Mouse (Mus musculus) 3134 (cell line): ENCODE results near the gene Olfr221.
A peak's percentile ranks its signal among the peaks of the same experiment; 100 is the strongest.

ENCODE experiments used
- DNase-seq: peaks from one replicate; pipeline ENCODE4 v3.0.0-alpha.2; 2011; ENCODE audit warnings: low spot score; ENCODE audit not compliant: insufficient read length; ENCODE audit errors: extremely low read depth

Olfr221 gene

DNA sequence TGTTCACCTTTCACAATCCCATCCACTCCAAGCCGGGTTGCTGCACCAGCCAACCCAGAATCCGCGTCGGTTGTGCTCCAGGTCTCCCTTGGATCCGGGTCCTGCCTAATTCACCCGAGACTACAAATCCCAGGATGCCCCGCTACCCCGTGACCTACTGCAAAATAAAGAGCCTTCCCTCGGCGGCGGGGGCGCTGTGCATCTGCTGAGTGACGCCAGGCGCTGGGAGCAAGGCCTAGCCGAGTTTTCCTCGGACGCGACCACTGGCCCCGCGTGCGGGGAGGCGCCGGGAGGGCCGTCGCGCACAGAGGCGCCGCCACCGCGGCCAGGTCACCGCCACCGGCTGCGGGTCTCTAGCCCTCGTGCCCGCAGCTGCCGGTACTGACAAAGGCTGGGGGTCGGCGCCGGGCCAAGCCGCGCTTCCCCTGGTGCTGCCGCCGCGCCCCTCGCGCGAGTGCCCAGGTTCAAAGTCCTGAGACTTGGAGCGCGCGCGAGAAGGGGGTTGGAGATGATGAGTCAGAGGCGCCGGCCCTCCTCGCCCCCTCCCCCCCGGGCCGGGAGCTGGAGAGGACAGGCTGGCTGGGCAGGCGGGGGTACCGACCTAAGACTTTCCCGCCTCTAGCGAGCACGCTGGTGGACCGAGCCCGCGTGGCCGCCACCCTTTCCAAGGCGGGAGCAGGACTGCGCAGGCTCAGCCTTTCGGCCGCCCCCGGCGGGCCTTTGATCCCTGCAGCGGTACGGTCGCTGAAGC is 22.5 kb downstream of the Olfr221 start:
- DNase-seq: peak; percentile 95

DNA sequence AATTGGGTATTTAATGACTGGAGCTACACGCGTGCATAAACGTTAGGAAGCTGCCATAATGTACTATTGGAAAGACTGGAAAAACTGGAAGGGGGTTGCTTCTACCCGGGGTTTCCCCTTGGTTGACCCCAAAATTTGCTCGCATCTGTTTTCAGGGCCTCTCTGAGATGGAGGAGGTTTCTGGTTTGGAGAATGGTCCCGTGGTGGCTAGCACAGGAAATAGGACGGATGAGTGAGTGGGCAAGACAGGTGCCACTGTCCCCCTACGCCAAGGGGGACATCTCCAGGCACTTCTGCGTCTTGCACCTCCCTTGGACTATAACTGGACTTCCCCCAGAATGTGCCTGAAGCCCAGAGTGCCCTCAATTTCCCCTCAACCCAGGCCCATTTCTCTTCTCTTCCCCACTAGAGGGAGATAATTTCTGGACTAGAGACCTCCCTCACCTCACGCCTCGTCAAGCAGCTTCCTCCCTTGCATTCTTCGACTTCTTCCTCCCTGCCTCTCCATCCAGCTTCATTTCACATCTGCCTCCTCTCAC is 23.1 kb downstream of the Olfr221 start:
- DNase-seq: no peak

- DNase-seq: no peak
These were observed 23.8 kb downstream of the Olfr221 start for GRCm38 (mm10) chr14:52018248-52019050.

- no peak for DNase-seq
These were observed 24.6 kb downstream of the Olfr221 start for GRCm38 (mm10) chr14:52017662-52018061.

DNA sequence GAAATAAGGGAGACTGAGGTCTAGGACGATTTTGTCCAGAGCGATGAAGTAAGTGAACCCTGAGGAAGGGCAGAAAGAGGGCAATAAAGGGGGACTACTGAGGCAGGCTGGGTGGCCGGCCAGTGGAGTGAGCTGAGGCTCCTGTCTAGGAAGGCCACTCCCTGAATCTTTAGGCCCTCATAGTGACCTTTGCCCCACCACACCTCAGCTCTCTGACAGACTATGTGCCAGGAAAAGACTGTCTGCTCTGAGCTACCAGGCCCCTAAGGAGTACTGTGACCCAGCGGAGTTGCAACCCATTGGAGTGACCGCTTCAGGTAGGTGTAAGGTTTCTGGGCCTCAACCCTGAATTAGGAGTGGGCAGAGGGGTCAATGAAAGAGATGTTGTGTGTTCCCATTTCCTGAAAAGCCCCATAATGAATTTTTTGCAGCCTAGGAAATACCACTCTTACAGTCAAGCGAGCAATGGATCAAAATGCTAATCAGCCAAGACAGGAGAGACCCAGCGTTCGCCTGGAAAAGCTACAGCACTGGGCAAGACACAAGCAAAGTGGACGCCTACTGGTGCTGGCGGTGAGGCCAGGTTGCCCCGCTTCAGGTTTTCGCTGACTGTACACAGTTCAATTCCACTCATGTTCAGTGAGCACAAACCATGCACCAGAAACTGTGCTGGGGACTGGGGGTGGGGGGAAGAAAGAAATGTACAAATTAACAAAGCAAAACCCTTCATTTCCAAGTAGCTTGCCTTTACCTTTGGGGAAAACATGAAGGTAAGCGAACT is 25.4 kb downstream of the Olfr221 start:
- no peak for DNase-seq

DNA sequence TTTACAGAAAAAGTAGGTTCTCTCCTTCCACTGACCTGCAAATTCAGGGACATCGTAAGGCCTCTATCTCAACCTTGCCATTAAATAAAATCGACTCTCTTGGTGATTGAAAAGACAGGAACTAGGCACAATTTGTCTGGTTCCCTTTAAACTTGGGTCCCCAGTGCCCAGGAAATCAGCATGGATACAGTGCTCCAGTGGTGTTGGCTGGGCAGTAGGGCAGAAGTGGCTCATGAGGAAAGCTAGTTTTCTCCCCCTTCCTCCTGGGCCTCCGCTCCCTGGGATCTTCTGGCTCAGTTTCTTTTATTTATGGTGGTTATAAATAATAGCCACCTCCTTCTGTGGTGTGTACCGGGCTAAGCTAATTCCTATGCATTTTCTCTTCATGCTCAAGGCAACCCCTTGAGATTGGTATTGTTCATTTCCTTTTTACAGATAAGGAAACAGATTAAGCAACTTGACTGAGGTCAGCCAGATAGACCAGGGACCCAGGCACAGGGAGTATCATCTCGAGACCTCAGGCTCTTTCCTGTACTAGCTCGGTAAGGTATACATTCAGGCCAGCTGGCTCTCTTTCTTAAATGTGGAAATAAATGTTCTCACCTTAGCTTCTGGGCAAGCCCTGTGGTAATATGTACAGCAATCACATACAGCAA is 26.7 kb downstream of the Olfr221 start, which contains the start of gene Tmem253:
Tmem253 (plus strand) TSS at position 214 of the 656 bp plus-strand sequence.
- no peak for DNase-seq

DNA sequence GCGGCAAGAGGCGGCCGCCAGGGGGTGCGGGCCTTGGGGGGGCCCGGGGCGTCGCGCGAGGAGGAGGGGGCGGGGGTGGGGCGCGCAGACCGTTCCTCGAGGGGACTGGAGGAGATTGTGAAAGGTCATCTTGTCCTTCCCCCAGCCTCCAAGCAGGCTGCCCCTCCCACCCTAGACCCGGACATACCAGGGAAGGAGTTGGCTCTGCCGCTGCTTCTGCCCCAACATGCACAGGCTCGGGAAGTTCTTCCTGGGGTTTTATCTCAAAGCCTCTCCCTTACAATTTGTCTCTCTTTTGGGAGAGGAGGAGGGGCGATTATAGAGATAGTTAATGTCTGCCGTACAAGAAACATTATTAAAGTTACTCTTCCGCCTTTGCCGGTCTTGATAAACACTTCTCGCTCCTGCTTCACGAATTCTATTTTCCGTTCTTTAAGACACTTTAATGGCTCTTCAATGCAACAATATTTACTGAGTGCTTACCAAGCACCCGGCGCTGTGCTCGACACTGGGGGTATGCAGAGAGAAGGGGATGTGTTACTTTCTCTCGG is 27.4 kb downstream of the Olfr221 start:
- DNase-seq: peak; percentile 30

DNA sequence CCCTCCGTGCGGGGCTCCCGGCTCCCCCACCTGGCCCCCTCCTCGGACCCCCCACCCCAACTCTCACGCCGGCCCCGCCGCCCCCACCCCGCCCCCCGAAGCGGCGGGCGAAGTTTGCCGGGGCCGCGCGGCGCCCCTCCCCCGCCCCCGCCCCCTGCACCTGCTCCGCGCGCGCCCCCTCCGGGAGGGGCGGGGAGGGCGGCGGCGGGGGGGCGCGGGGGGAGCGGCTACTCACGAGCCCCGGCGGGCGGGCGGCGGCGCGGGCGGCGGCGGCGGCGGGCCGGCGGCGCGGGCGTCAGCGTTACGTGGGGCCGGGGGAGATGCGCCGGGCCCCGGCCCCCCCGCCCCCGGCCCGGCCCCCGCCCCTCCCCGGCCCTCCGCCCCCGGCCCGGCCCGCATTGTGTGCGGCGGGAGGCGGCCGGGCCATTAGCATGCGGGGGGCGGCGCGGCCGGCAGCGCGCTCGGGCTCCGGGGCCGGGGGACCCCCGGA is 27.9 kb downstream of the Olfr221 start:
- DNase-seq: no peak

DNA sequence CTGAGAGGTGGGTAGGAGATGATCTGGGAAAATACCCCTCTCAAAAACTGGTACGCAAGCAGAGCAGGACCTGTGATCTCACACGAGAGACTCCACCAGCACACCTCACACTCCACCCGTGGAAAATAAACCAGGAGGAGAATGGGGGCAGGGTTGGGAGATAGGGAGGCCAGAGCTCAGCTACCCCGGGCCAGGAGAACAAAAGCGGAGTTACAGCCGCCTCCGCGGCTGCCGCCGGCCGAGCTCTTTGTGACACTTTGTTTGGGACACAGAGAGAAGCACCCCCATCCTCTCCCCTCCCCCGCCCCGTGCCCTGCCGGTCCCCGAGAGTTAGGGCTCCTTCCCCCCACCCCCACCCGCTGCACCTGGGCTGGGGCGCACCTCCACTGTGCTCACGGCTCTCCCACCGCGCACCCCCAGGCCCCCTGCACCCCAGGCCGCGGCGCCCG is 28.5 kb downstream of the Olfr221 start:
- DNase-seq: no peak

DNA sequence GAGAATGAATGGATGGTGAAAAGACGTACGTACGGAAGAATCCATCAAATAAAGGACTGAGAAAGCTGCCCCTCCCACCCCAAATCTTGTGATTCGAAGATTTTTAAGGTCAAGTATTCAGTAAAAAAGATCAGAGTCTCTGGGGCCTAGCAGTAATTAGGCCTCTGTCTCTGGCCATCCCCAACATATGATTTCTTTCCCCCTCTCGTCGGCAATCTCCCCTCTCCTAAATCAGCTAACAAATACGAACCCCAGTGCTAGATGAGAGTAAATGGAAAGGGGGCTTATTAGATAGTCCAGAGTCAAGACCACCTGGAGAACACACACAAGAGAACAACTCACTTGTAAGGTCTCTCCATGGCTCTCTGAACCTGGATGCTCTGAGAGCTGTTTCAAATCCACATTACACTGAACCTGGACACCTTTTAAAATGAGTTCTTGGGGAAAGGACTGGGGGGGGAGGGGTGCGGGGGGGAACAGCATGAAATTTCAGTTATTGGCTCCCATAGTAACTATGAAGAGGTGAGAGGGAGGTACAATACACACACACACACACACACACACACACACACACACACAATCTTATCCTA is 29.1 kb downstream of the Olfr221 start:
- no peak for DNase-seq

DNA sequence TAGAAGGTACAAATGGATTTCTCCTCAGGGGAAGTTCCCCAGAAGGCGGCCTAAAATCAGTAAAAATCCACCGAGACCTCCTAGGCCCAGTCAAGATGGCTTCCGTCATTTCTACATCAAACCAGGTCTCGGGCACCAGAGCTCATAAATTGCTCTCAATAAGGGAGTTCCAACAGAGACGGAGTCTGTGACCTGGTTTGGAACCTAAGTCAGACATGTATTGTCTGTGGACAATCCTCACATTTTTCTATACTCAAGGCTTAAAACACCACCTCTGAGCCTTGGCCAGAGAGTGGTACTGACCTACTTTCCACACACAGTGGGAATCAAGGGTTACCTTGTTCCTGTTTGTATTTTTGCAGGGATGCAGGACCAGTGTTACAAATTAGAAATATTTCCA is 29.7 kb downstream of the Olfr221 start:
- no peak for DNase-seq

DNA sequence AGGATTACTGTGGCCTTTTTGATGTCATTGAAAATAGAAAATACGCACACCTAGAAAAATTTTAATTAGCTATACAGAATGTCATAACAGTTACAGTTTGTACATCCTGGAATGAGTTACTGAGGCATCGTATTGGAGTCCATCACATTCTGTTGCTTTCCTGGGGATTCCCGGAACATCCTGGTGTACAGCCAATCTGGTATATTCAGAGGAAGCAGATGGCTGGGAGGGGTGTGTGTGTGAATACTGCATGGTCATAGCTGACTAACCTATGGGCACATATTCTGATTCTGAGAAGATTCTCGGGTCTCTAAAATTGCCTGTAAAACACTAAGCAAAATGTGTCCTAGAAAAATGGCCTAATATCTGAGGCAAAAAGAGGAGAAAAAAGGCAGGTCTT is 30.2 kb downstream of the Olfr221 start:
- no peak for DNase-seq

DNA sequence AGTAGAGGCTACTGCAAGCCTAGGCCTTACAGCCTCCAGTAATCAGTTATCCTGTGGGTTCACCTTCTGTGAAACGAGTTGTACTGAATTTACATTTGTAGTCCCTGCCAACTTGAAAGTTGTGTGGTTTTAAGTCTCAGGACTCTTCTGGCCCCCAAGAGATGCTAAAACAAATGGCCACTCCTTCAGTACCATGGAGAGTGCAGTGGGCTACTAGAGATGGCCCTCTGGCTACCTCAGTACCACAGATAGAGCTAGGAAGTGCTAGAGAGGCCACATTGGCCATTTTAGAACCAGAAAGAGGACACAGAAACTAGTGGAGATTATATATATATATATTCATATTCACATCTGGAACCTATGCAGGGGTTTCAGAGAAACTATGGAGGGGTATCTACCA is 30.6 kb downstream of the Olfr221 start:
- no peak for DNase-seq

GRCm38 (mm10) chr14:52010446-52011111 is 31.7 kb downstream of the Olfr221 start:
- DNase-seq: no peak

- no peak for DNase-seq
These were observed 32.4 kb downstream of the Olfr221 start for GRCm38 (mm10) chr14:52009841-52010240.

GRCm38 (mm10) chr14:52009361-52009760 is 32.9 kb downstream of the Olfr221 start:
- no peak for DNase-seq

- DNase-seq: peak; percentile 82
These were observed 33.7 kb downstream of the Olfr221 start for GRCm38 (mm10) chr14:52008321-52009203.

- no peak for DNase-seq
These were observed 35.5 kb downstream of the Olfr221 start for GRCm38 (mm10) chr14:52006771-52007170.
